Mouse (Mus musculus) T-cell, adult 2 months (primary cell): ENCODE measurements around the gene Mark1.
A peak's percentile ranks its signal among the peaks of the same experiment; 100 is the strongest.

Source experiments
- DNase-seq: peaks from one replicate; pipeline ENCODE4 v3.0.0; 2022; ENCODE audit warnings: low spot score

The Mark1 gene

GRCm38 (mm10) chr1:184851741-184852618 lies 147.4 kb downstream of the Mark1 start:
- DNase-seq = peak; percentile 55

GRCm38 (mm10) chr1:184851166-184851565 lies 148.2 kb downstream of the Mark1 start:
- DNase-seq = no peak

GRCm38 (mm10) chr1:184846973-184847372 lies 152.4 kb downstream of the Mark1 start:
- DNase-seq = no peak
